Mouse (Mus musculus): ENCODE measurements around the gene Trim9. TPM values are rescaled to one million over a fixed set of nuclear protein-coding genes. Genes with fewer than 3 reads are reported as not detected.

Gene Trim9
- polyA plus RNA-seq, 1 experiment, result 0.19 TPM

GRCm38 (mm10) chr12:70348026-70348425 is 612 bp upstream of the Trim9 start:
- Histone ChIP-seq H3K4me1 (ENCODE audit: control insufficient read depth, insufficient read depth, low read length) (no peaks in the 10 kb centered on the region), H3K27ac (ENCODE audit: insufficient read depth, low read depth, low read length) (no peak overlapping the region), H3K36me3 (ENCODE audit: control insufficient read depth, insufficient read depth, low read length) (no peaks in the 10 kb centered on the region), H3K27me3 (replicated peaks; ENCODE audit: control insufficient read depth, insufficient read depth, low read length) (no peaks in the 10 kb centered on the region; the same call in 1 of the 2 replicates), H3K4me3 (ENCODE audit: insufficient read depth, low read depth, low read length) (no peak overlapping the region)
- no peak for DNase-seq
- TF ChIP-seq CTCF (conservative IDR thresholded peaks at IDR 0.05; ENCODE audit: insufficient read depth, insufficient read length, low read depth, low read length) (no peak), POLR2A (IDR thresholded peaks at IDR 0.05; ENCODE audit: low read depth, low read length) (no peak)
- 24% methylated on average over 8 of the region's 8 CpGs for WGBS

GRCm38 (mm10) chr12:70346139-70347026 is 1.0 kb downstream of the Trim9 start:
- DNase-seq, result no peak
- Histone ChIP-seq H3K4me1 (ENCODE audit: control insufficient read depth, insufficient read depth, low read length) (no peaks in the 10 kb centered on the region), H3K27ac (ENCODE audit: insufficient read depth, low read depth, low read length) (no peak overlapping the region), H3K27me3 (replicated peaks; ENCODE audit: control insufficient read depth, insufficient read depth, low read length) (no peaks in the 10 kb centered on the region; the same call in none of the 2 replicates), H3K36me3 (ENCODE audit: control insufficient read depth, insufficient read depth, low read length) (no peaks in the 10 kb centered on the region), H3K4me3 (ENCODE audit: insufficient read depth, low read depth, low read length) (0 out of 2 replicates have a peak overlapping the region, but pooled peaks have one; percentile 49)
- 2% methylated on average over 60 of the region's 60 CpGs for WGBS
- TF ChIP-seq POLR2A (IDR thresholded peaks at IDR 0.05; ENCODE audit: low read depth, low read length), result no peak
- TF ChIP-seq CTCF (conservative IDR thresholded peaks at IDR 0.05; ENCODE audit: insufficient read depth, insufficient read length, low read depth, low read length), result no peak; the same call in 1 of the 2 replicates

GRCm38 (mm10) chr12:70345531-70346138 is 1.8 kb downstream of the Trim9 start:
- H3K4me3 ChIP-seq (ENCODE audit: insufficient read depth, low read depth, low read length), result no peak overlapping the region
- WGBS, result 36% methylated on average over 16 of the region's 16 CpGs
- no peaks in the 10 kb centered on the region for H3K36me3 ChIP-seq (ENCODE audit: control insufficient read depth, insufficient read depth, low read length)
- H3K27me3 ChIP-seq (replicated peaks; ENCODE audit: control insufficient read depth, insufficient read depth, low read length), result no peaks in the 10 kb centered on the region; the same call in none of the 2 replicates
- DNase-seq, result no peak
- no peak for TF ChIP-seq POLR2A (IDR thresholded peaks at IDR 0.05; ENCODE audit: low read depth, low read length)
- H3K4me1 ChIP-seq (ENCODE audit: control insufficient read depth, insufficient read depth, low read length), result no peaks in the 10 kb centered on the region
- no peak overlapping the region for H3K27ac ChIP-seq (ENCODE audit: insufficient read depth, low read depth, low read length)

- Histone ChIP-seq H3K36me3 (ENCODE audit: control insufficient read depth, insufficient read depth, low read length) (no peaks in the 10 kb centered on the region), H3K4me3 (ENCODE audit: insufficient read depth, low read depth, low read length) (no peak overlapping the region), H3K27me3 (replicated peaks; ENCODE audit: control insufficient read depth, insufficient read depth, low read length) (no peaks in the 10 kb centered on the region), H3K4me1 (ENCODE audit: control insufficient read depth, insufficient read depth, low read length) (no peaks in the 10 kb centered on the region), H3K27ac (ENCODE audit: insufficient read depth, low read depth, low read length) (no peak overlapping the region)
- WGBS, result 76% methylated on average over 5 of the region's 5 CpGs
- no peak for TF ChIP-seq POLR2A (IDR thresholded peaks at IDR 0.05; ENCODE audit: low read depth, low read length)
- TF ChIP-seq CTCF (conservative IDR thresholded peaks at IDR 0.05; ENCODE audit: insufficient read depth, insufficient read length, low read depth, low read length), result no peak
- DNase-seq, result no peak
Measured at GRCm38 (mm10) chr12:70335176-70335575, 12.2 kb downstream of the Trim9 start.

- DNase-seq, result no peak
- H3K36me3 ChIP-seq (ENCODE audit: control insufficient read depth, insufficient read depth, low read length), result no peaks in the 10 kb centered on the region
- 92% methylated on average over 6 of the region's 6 CpGs for WGBS
- no peak overlapping the region for H3K27ac ChIP-seq (ENCODE audit: insufficient read depth, low read depth, low read length)
- H3K27me3 ChIP-seq (replicated peaks; ENCODE audit: control insufficient read depth, insufficient read depth, low read length), result no peaks in the 10 kb centered on the region
- H3K4me3 ChIP-seq (ENCODE audit: insufficient read depth, low read depth, low read length), result no peak overlapping the region
- no peak for TF ChIP-seq POLR2A (IDR thresholded peaks at IDR 0.05; ENCODE audit: low read depth, low read length)
- H3K4me1 ChIP-seq (ENCODE audit: control insufficient read depth, insufficient read depth, low read length), result no peaks in the 10 kb centered on the region
Measured at GRCm38 (mm10) chr12:70333253-70333805, 14.1 kb downstream of the Trim9 start.

GRCm38 (mm10) chr12:70329059-70329458 is 18.4 kb downstream of the Trim9 start:
- no peaks in the 10 kb centered on the region for H3K4me1 ChIP-seq (ENCODE audit: control insufficient read depth, insufficient read depth, low read length)
- 69% methylated on average over 3 of the region's 3 CpGs for WGBS
- H3K36me3 ChIP-seq (ENCODE audit: control insufficient read depth, insufficient read depth, low read length), result no peaks in the 10 kb centered on the region
- no peak for DNase-seq
- TF ChIP-seq CTCF (conservative IDR thresholded peaks at IDR 0.05; ENCODE audit: insufficient read depth, insufficient read length, low read depth, low read length), result no peak
- H3K27ac ChIP-seq (ENCODE audit: insufficient read depth, low read depth, low read length), result no peak overlapping the region
- no peak overlapping the region for H3K4me3 ChIP-seq (ENCODE audit: insufficient read depth, low read depth, low read length)
- H3K27me3 ChIP-seq (replicated peaks; ENCODE audit: control insufficient read depth, insufficient read depth, low read length), result no peaks in the 10 kb centered on the region

GRCm38 (mm10) chr12:70326956-70327355 is 20.5 kb downstream of the Trim9 start:
- WGBS, result 80% methylated on average over 1 of the region's 1 CpGs
- H3K4me1 ChIP-seq (ENCODE audit: control insufficient read depth, insufficient read depth, low read length), result no peaks in the 10 kb centered on the region
- DNase-seq, result no peak
- H3K27me3 ChIP-seq (replicated peaks; ENCODE audit: control insufficient read depth, insufficient read depth, low read length), result no peaks in the 10 kb centered on the region
- H3K27ac ChIP-seq (ENCODE audit: insufficient read depth, low read depth, low read length), result no peak overlapping the region
- TF ChIP-seq POLR2A (IDR thresholded peaks at IDR 0.05; ENCODE audit: low read depth, low read length) (no peak), CTCF (conservative IDR thresholded peaks at IDR 0.05; ENCODE audit: insufficient read depth, insufficient read length, low read depth, low read length) (no peak)
- no peak overlapping the region for H3K4me3 ChIP-seq (ENCODE audit: insufficient read depth, low read depth, low read length)
- no peaks in the 10 kb centered on the region for H3K36me3 ChIP-seq (ENCODE audit: control insufficient read depth, insufficient read depth, low read length)

Measured in kidney, adult 2 months (tissue).